Comparison of ENCODE assay signal across 7 mouse cellular contexts in genomic region chr5:65763088-65763915, GRCm38 (mm10). TPM values are rescaled to one million over a fixed set of nuclear protein-coding genes. Genes with fewer than 3 reads are reported as not detected.
DNase-seq lines count a peak whose midpoint lies in the region; ATAC-seq and TF ChIP-seq lines count a peak whose summit lies in the region.

TSS of gene N4bp2 (plus strand) at chr5:65763521.

- peaks cover 11% of the 10 kb centered on the region for H3K4me1 ChIP-seq in embryonic facial prominence, embryonic 10.5 days
- no peaks in the 10 kb centered on the region for H3K4me1 ChIP-seq in intestine, postnatal 0 days (replicated peaks; ENCODE audit: control insufficient read depth, insufficient read depth, low read length)
- H3K4me1 ChIP-seq in limb, embryonic 10.5 days, result peaks cover 4% of the 10 kb centered on the region
- H3K4me1 ChIP-seq in midbrain, embryonic 12.5 days, result peaks cover 7% of the 10 kb centered on the region
- no peaks in the 10 kb centered on the region for H3K4me1 ChIP-seq in small intestine, adult 2 months (ENCODE audit: control insufficient read depth, insufficient read depth, insufficient read length, low read length)

- peak within 1 kb of the TSS; percentile 86 for H3K4me2 ChIP-seq in intestine, postnatal 0 days (replicated peaks; ENCODE audit: low read depth)
- H3K4me2 ChIP-seq in midbrain, embryonic 12.5 days (replicated peaks), result peak within 1 kb of the TSS; percentile 84

- DNase-seq in adrenal gland, postnatal 10 days, result peak; percentile 86
- peak; percentile 81 for DNase-seq in embryonic facial prominence, embryonic 10.5 days (ENCODE audit: low spot score)
- peak; percentile 87 for DNase-seq in limb, embryonic 10.5 days (ENCODE audit: low spot score)

- WGBS in embryonic facial prominence, embryonic 10.5 days, result under 1% methylated on average over 80 of the region's 80 CpGs
- under 1% methylated on average over 68 of the region's 80 CpGs for WGBS in intestine, postnatal 0 days
- WGBS in limb, embryonic 10.5 days, result under 1% methylated on average over 80 of the region's 80 CpGs
- under 1% methylated on average over 54 of the region's 80 CpGs for WGBS in midbrain, embryonic 12.5 days
- under 1% methylated on average over 80 of the region's 80 CpGs for WGBS in small intestine, adult 2 months

- TF ChIP-seq POLR2A in small intestine, adult 2 months (IDR thresholded peaks at IDR 0.05; ENCODE audit: low read depth, low read length), result peak; percentile 53; the same call in 1 of the 2 replicates

- peak within 1 kb of the TSS; percentile 99 for H3K27ac ChIP-seq in embryonic facial prominence, embryonic 10.5 days (replicated peaks)
- H3K27ac ChIP-seq in intestine, postnatal 0 days (ENCODE audit: low read depth, low read length), result peak within 1 kb of the TSS; percentile 100
- peak within 1 kb of the TSS; percentile 100 for H3K27ac ChIP-seq in limb, embryonic 10.5 days
- peak within 1 kb of the TSS; percentile 100 for H3K27ac ChIP-seq in midbrain, embryonic 12.5 days (replicated peaks)
- H3K27ac ChIP-seq in small intestine, adult 2 months (ENCODE audit: insufficient read depth, low read depth, low read length), result peak within 1 kb of the TSS; percentile 96

- no peak for TF ChIP-seq CTCF in intestine, postnatal 0 days (IDR thresholded peaks at IDR 0.05; ENCODE audit: low read depth)
- no peak for TF ChIP-seq CTCF in small intestine, adult 2 months (IDR thresholded peaks at IDR 0.05; ENCODE audit: extremely low read depth, insufficient read length, insufficient replicate concordance, low read depth, low read length)

- peak within 1 kb of the TSS; percentile 83 for H3K4me3 ChIP-seq in embryonic facial prominence, embryonic 10.5 days
- peak within 1 kb of the TSS; percentile 89 for H3K4me3 ChIP-seq in intestine, postnatal 0 days (ENCODE audit: low read depth, low read length)
- peak within 1 kb of the TSS; percentile 95 for H3K4me3 ChIP-seq in limb, embryonic 10.5 days
- H3K4me3 ChIP-seq in midbrain, embryonic 12.5 days, result peak within 1 kb of the TSS; percentile 72
- H3K4me3 ChIP-seq in small intestine, adult 2 months (ENCODE audit: low read depth, low read length), result peak within 1 kb of the TSS; percentile 100

- no peaks in the 10 kb centered on the region for H3K27me3 ChIP-seq in embryonic facial prominence, embryonic 10.5 days (replicated peaks; ENCODE audit: low read depth, poor library complexity, severe bottlenecking)
- no peaks in the 10 kb centered on the region for H3K27me3 ChIP-seq in intestine, postnatal 0 days (replicated peaks; ENCODE audit: control insufficient read depth, insufficient read depth, low read length)
- H3K27me3 ChIP-seq in limb, embryonic 10.5 days (ENCODE audit: low read depth, poor library complexity, severe bottlenecking), result no peaks in the 10 kb centered on the region
- H3K27me3 ChIP-seq in midbrain, embryonic 12.5 days, result no peaks in the 10 kb centered on the region
- H3K27me3 ChIP-seq in small intestine, adult 2 months (ENCODE audit: control insufficient read depth, insufficient read depth, low read length), result no peaks in the 10 kb centered on the region

- peak within 1 kb of the TSS; percentile 99 for H3K9ac ChIP-seq in intestine, postnatal 0 days (ENCODE audit: low read depth, low read length)
- peak within 1 kb of the TSS; percentile 98 for H3K9ac ChIP-seq in midbrain, embryonic 12.5 days (replicated peaks)

- ATAC-seq in granulocyte monocyte progenitor cell, adult 5-6 weeks (replicated peaks; ENCODE audit: poor library complexity, severe bottlenecking), result peak; percentile 47
- ATAC-seq in intestine, postnatal 0 days, result peak; percentile 80
- peak; percentile 48 for ATAC-seq in midbrain, embryonic 12.5 days (ENCODE audit: low FRiP score, low read depth)

- H3K9me3 ChIP-seq in embryonic facial prominence, embryonic 10.5 days, result no peaks in the 10 kb centered on the region
- no peaks in the 10 kb centered on the region for H3K9me3 ChIP-seq in intestine, postnatal 0 days (ENCODE audit: control insufficient read depth)
- H3K9me3 ChIP-seq in limb, embryonic 10.5 days (replicated peaks), result no peaks in the 10 kb centered on the region
- H3K9me3 ChIP-seq in midbrain, embryonic 12.5 days, result no peaks in the 10 kb centered on the region

- peaks cover 14% of the 10 kb centered on the region for H3K36me3 ChIP-seq in embryonic facial prominence, embryonic 10.5 days (replicated peaks)
- H3K36me3 ChIP-seq in intestine, postnatal 0 days (ENCODE audit: control insufficient read depth, insufficient read depth), result no peaks in the 10 kb centered on the region
- peaks cover 21% of the 10 kb centered on the region; the same call in 1 of the 2 replicates for H3K36me3 ChIP-seq in limb, embryonic 10.5 days
- H3K36me3 ChIP-seq in midbrain, embryonic 12.5 days, result no peaks in the 10 kb centered on the region
- no peaks in the 10 kb centered on the region for H3K36me3 ChIP-seq in small intestine, adult 2 months (ENCODE audit: control insufficient read depth, insufficient read depth, low read length)

RNA-seq across cellular contexts. Expression of gene N4bp2, which starts in this region (rescaled TPM):
- total RNA-seq in adrenal gland, postnatal 10 days (2021), result 10 to 100 TPM; 26.0 to 31.2 TPM
- 37.0 and 37.5 TPM in 2 replicates for polyA plus RNA-seq in embryonic facial prominence, embryonic 10.5 days (2016; fragmentation: Nextera tagmentation; extraction: Ambion mirVana)
- 29.1 and 76.5 TPM in 2 replicates for total RNA-seq in granulocyte monocyte progenitor cell, adult 5-6 weeks (2014; fragmentation: Nextera tagmentation)
- 32.6 and 33.5 TPM in 2 replicates for total RNA-seq in granulocyte monocyte progenitor cell, adult 5-6 weeks (2017)
- polyA plus RNA-seq in intestine, postnatal 0 days (2015; fragmentation: Nextera tagmentation; extraction: Ambion mirVana), result 12.1 and 13.3 TPM in 2 replicates
- polyA plus RNA-seq in limb, embryonic 10.5 days (2016; fragmentation: Nextera tagmentation; extraction: Ambion mirVana), result 33.3 and 39.8 TPM in 2 replicates
- polyA plus RNA-seq in midbrain, embryonic 12.5 days (2016; fragmentation: Nextera tagmentation; extraction: Ambion mirVana), result 34.5 and 38.8 TPM in 2 replicates
- polyA plus RNA-seq in small intestine, adult 2 months (2012; rRNA removed), result 1.1 and 2.3 TPM in 2 replicates

Comparison
In these comparisons a context has a peak if more than half of its experiments do, and no peak if none do; other contexts are left out.
1. Peak in every context shown above with its lines: DNase-seq, ATAC-seq, H3K4me3 ChIP-seq and H3K27ac ChIP-seq.